Mouse (Mus musculus): Measurements from ENCODE around the gene Hpgds. TPM values are rescaled to one million over a fixed set of nuclear protein-coding genes. Genes with fewer than 3 reads are reported as not detected.

Gene Hpgds
- polyA plus RNA-seq (2015; fragmentation: Nextera tagmentation; extraction: Ambion mirVana) = 2.8 and 3.7 TPM in 2 replicates

- Histone ChIP-seq H3K9me3 (replicated peaks; ENCODE audit: control insufficient read depth, low read length) (no peaks in the 10 kb centered on the region), H3K4me1 (ENCODE audit: control insufficient read depth, low read depth, low read length) (no peaks in the 10 kb centered on the region), H3K27me3 (ENCODE audit: control insufficient read depth, insufficient read depth, low read depth, low read length) (no peaks in the 10 kb centered on the region), H3K4me2 (ENCODE audit: low read depth, low read length) (no peak within 1 kb of the TSS), H3K27ac (ENCODE audit: low read length) (no peak within 1 kb of the TSS), H3K9ac (ENCODE audit: low read depth, low read length) (no peak within 1 kb of the TSS), H3K36me3 (ENCODE audit: control insufficient read depth, insufficient read depth) (no peaks in the 10 kb centered on the region), H3K4me3 (ENCODE audit: low read depth, low read length) (no peak within 1 kb of the TSS)
- ATAC-seq (ENCODE audit: low read depth) = peak; percentile 32; the same call in 1 of the 2 replicates
- WGBS (ENCODE audit: insufficient replicate concordance) = 16% methylated on average over 16 of the region's 16 CpGs
Observed at GRCm38 (mm10) chr6:65144621-65145205, at the start of gene Hpgds. TSS of gene Hpgds (minus strand) at chr6:65144908.

DNA sequence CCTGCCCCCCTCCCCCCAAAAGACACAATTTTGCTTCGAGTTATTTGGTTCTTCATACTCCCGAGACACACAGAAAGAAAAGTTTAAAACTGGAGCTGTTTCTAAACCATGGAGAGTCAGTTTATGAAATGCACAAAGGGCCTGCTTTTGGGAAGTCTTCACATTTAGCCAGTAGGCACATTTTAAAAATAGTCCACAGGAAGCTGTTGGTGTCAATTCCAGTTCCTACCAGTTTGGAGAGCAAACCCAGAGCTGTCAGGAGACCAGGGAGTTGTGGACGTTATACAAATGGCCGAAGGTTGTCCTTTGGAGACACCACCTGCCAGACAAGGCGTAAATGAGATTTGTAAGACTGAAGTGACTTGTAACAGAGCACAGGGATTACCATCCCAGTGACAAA, 20.3 kb upstream of the Hpgds start:
- 23% methylated on average over 5 of the region's 5 CpGs for WGBS (ENCODE audit: insufficient replicate concordance)

DNA sequence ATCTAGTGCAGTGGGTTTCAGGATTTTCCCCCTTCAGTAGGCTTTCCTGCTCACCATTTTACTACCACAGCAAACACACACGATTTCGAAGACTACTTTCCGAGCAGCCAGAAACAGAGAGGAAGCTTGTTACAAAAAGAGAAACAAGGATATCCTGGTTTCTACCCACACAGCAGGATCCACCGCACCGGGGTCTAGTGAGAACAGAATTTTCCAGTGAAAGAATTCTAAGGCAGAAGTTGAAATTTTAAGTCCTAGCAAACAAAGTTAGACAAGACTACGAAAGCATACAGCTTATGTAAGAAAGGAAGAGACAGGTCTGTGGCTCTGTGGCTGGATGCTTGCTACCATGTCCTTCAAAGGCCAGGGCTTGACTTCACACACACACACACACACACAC, 19.4 kb upstream of the Hpgds start:
- 29% methylated on average over 6 of the region's 6 CpGs for WGBS (ENCODE audit: insufficient replicate concordance)
- H3K9ac ChIP-seq (ENCODE audit: low read depth, low read length) = no peak overlapping the region
- H3K4me2 ChIP-seq (ENCODE audit: low read depth, low read length) = no peak overlapping the region
- no peaks in the 10 kb centered on the region for H3K9me3 ChIP-seq (replicated peaks; ENCODE audit: control insufficient read depth, low read length)
- ATAC-seq (ENCODE audit: low read depth) = no peak
- no peak overlapping the region for H3K27ac ChIP-seq (ENCODE audit: low read length)
- H3K4me3 ChIP-seq (ENCODE audit: low read depth, low read length) = no peak overlapping the region
- no peaks in the 10 kb centered on the region for H3K4me1 ChIP-seq (ENCODE audit: control insufficient read depth, low read depth, low read length)
- no peaks in the 10 kb centered on the region for H3K27me3 ChIP-seq (ENCODE audit: control insufficient read depth, insufficient read depth, low read depth, low read length)
- H3K36me3 ChIP-seq (ENCODE audit: control insufficient read depth, insufficient read depth) = no peaks in the 10 kb centered on the region

More for the DNA sequence above, 20.3 kb upstream of the Hpgds start:
- Histone ChIP-seq H3K9me3 (replicated peaks; ENCODE audit: control insufficient read depth, low read length) (no peaks in the 10 kb centered on the region), H3K4me1 (ENCODE audit: control insufficient read depth, low read depth, low read length) (no peaks in the 10 kb centered on the region), H3K36me3 (ENCODE audit: control insufficient read depth, insufficient read depth) (no peaks in the 10 kb centered on the region), H3K9ac (ENCODE audit: low read depth, low read length) (no peak overlapping the region), H3K27ac (ENCODE audit: low read length) (no peak overlapping the region), H3K4me2 (ENCODE audit: low read depth, low read length) (no peak overlapping the region), H3K4me3 (ENCODE audit: low read depth, low read length) (no peak overlapping the region), H3K27me3 (ENCODE audit: control insufficient read depth, insufficient read depth, low read depth, low read length) (no peaks in the 10 kb centered on the region)
- ATAC-seq (ENCODE audit: low read depth) = no peak

DNA sequence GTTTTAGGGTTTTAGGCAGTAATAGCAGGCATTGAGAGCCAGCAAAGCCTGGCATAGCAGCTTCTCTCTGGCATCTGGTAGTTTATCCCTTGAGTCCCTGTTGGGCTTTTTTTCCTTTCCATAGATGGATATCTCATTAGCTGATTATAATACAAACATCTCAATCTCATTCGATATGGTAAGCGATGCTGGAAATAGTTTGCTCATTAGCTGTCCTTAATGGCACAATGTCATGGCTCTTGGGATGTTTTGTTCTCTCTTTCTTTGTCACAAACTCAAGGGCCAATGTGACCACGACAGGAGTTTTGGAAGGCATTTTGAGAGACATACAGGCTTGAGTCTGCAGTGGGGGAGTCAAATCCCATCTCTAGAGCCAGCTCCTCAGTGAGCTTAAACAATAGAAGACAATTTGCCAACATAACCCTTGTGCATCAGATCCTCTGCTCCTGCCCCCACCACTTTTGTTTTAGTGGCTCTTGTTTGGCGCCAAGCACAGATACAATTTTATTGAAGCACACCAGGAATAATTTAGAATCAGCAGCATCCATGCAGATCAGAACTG, 14.8 kb upstream of the Hpgds start:
- 55% methylated on average over 4 of the region's 4 CpGs for WGBS (ENCODE audit: insufficient replicate concordance)

DNA sequence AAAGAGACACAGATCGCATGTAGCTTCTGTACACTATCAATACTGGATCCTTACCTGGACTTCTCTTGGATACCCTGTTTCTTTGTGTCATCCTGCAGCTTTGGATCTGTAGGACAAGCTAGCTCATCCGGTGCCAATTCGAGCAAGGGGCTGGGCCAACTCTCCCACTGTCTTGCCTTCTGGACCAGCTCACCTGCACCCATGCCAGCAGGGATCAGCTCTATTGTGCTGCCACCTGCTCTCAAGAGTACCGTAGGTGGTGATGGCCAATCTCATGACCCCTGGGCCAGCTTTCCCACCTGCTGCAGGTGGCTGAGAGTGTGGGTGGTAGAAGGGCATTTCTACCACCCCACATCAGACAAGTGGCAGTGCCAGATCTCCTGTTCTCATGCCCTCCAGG, 12.3 kb upstream of the Hpgds start:
- no peak overlapping the region for H3K4me2 ChIP-seq (ENCODE audit: low read depth, low read length)
- no peaks in the 10 kb centered on the region for H3K4me1 ChIP-seq (ENCODE audit: control insufficient read depth, low read depth, low read length)
- no peak overlapping the region for H3K9ac ChIP-seq (ENCODE audit: low read depth, low read length)
- H3K27me3 ChIP-seq (ENCODE audit: control insufficient read depth, insufficient read depth, low read depth, low read length) = no peaks in the 10 kb centered on the region
- no peak overlapping the region for H3K27ac ChIP-seq (ENCODE audit: low read length)
- WGBS (ENCODE audit: insufficient replicate concordance) = 75% methylated on average over 4 of the region's 4 CpGs
- no peak overlapping the region for H3K4me3 ChIP-seq (ENCODE audit: low read depth, low read length)
- ATAC-seq (ENCODE audit: low read depth) = no peak
- H3K36me3 ChIP-seq (ENCODE audit: control insufficient read depth, insufficient read depth) = no peaks in the 10 kb centered on the region
- no peaks in the 10 kb centered on the region for H3K9me3 ChIP-seq (replicated peaks; ENCODE audit: control insufficient read depth, low read length)

More for the DNA sequence above, 14.8 kb upstream of the Hpgds start:
- H3K4me2 ChIP-seq (ENCODE audit: low read depth, low read length) = no peak overlapping the region
- no peaks in the 10 kb centered on the region for H3K4me1 ChIP-seq (ENCODE audit: control insufficient read depth, low read depth, low read length)
- H3K36me3 ChIP-seq (ENCODE audit: control insufficient read depth, insufficient read depth) = no peaks in the 10 kb centered on the region
- H3K27ac ChIP-seq (ENCODE audit: low read length) = no peak overlapping the region
- no peaks in the 10 kb centered on the region for H3K9me3 ChIP-seq (replicated peaks; ENCODE audit: control insufficient read depth, low read length)
- no peaks in the 10 kb centered on the region for H3K27me3 ChIP-seq (ENCODE audit: control insufficient read depth, insufficient read depth, low read depth, low read length)
- H3K9ac ChIP-seq (ENCODE audit: low read depth, low read length) = no peak overlapping the region
- H3K4me3 ChIP-seq (ENCODE audit: low read depth, low read length) = no peak overlapping the region
- ATAC-seq (ENCODE audit: low read depth) = no peak

- WGBS (ENCODE audit: insufficient replicate concordance) = 50% methylated on average over 3 of the region's 3 CpGs
- ATAC-seq (ENCODE audit: low read depth) = no peak
- no peak overlapping the region for H3K27ac ChIP-seq (ENCODE audit: low read length)
- H3K4me3 ChIP-seq (ENCODE audit: low read depth, low read length) = no peak overlapping the region
- H3K4me1 ChIP-seq (ENCODE audit: control insufficient read depth, low read depth, low read length) = no peaks in the 10 kb centered on the region
- no peak overlapping the region for H3K9ac ChIP-seq (ENCODE audit: low read depth, low read length)
- no peaks in the 10 kb centered on the region for H3K27me3 ChIP-seq (ENCODE audit: control insufficient read depth, insufficient read depth, low read depth, low read length)
- H3K36me3 ChIP-seq (ENCODE audit: control insufficient read depth, insufficient read depth) = no peaks in the 10 kb centered on the region
- no peaks in the 10 kb centered on the region for H3K9me3 ChIP-seq (replicated peaks; ENCODE audit: control insufficient read depth, low read length)
- H3K4me2 ChIP-seq (ENCODE audit: low read depth, low read length) = no peak overlapping the region
Observed at GRCm38 (mm10) chr6:65153570-65153969, 8.9 kb upstream of the Hpgds start.

- H3K27ac ChIP-seq (ENCODE audit: low read length) = no peak overlapping the region
- no peaks in the 10 kb centered on the region for H3K4me1 ChIP-seq (ENCODE audit: control insufficient read depth, low read depth, low read length)
- WGBS (ENCODE audit: insufficient replicate concordance) = 12% methylated on average over 22 of the region's 22 CpGs
- H3K36me3 ChIP-seq (ENCODE audit: control insufficient read depth, insufficient read depth) = no peaks in the 10 kb centered on the region
- no peaks in the 10 kb centered on the region for H3K27me3 ChIP-seq (ENCODE audit: control insufficient read depth, insufficient read depth, low read depth, low read length)
- H3K9ac ChIP-seq (ENCODE audit: low read depth, low read length) = no peak overlapping the region
- ATAC-seq (ENCODE audit: low read depth) = no peak
- H3K9me3 ChIP-seq (replicated peaks; ENCODE audit: control insufficient read depth, low read length) = no peaks in the 10 kb centered on the region
- no peak overlapping the region for H3K4me2 ChIP-seq (ENCODE audit: low read depth, low read length)
- no peak overlapping the region for H3K4me3 ChIP-seq (ENCODE audit: low read depth, low read length)
Observed at GRCm38 (mm10) chr6:65150703-65151102, 6.0 kb upstream of the Hpgds start.

DNA sequence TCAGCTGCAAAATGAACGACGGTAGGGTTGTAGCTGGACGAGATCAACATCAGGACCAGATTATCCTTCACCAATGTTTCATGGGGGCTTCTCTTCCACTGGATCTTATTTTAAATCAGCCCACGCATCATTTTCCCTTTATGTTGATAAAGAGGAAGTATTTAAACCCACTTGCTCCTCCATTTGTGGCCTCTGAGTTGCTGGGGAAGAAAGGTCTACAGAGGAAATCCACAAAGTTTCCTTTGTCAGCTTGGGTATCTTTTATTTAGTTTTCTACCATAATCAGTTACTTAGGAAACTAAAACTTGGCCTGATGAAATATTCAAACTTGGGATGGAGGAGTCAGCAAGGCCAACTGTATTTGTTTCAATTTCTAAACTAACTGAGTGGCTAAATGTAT, 1.7 kb upstream of the Hpgds start:
- Histone ChIP-seq H3K27me3 (ENCODE audit: control insufficient read depth, insufficient read depth, low read depth, low read length) (no peaks in the 10 kb centered on the region), H3K36me3 (ENCODE audit: control insufficient read depth, insufficient read depth) (no peaks in the 10 kb centered on the region), H3K27ac (ENCODE audit: low read length) (no peak overlapping the region), H3K4me1 (ENCODE audit: control insufficient read depth, low read depth, low read length) (no peaks in the 10 kb centered on the region), H3K9me3 (replicated peaks; ENCODE audit: control insufficient read depth, low read length) (no peaks in the 10 kb centered on the region), H3K4me3 (ENCODE audit: low read depth, low read length) (no peak overlapping the region), H3K4me2 (ENCODE audit: low read depth, low read length) (no peak overlapping the region), H3K9ac (ENCODE audit: low read depth, low read length) (no peak overlapping the region)
- WGBS (ENCODE audit: insufficient replicate concordance) = 32% methylated on average over 4 of the region's 4 CpGs
- ATAC-seq (ENCODE audit: low read depth) = no peak

DNA sequence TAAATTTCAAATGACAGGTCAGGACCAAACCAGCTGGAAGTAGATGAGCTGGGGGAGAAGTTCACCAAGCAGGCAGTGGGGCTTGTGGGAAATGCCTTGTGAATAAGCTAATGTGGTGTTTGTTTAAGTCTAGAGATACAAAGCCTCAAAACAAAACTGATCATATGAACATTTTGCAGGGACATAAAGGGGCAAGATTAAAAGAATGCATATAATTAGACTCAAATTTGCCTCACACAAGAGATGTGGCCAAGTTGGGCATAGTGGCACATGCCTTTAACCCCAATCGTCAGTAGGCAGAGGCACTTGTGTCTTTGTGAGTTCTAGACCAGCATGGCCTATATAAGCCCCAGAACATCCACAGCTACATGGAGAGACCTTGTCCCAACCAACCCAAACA, 2.4 kb downstream of the Hpgds start:
- no peaks in the 10 kb centered on the region for H3K9me3 ChIP-seq (replicated peaks; ENCODE audit: control insufficient read depth, low read length)

More for the DNA sequence above, 2.4 kb downstream of the Hpgds start:
- ATAC-seq (ENCODE audit: low read depth) = no peak
- Histone ChIP-seq H3K4me1 (ENCODE audit: control insufficient read depth, low read depth, low read length) (no peaks in the 10 kb centered on the region), H3K4me3 (ENCODE audit: low read depth, low read length) (no peak overlapping the region), H3K4me2 (ENCODE audit: low read depth, low read length) (no peak overlapping the region), H3K27ac (ENCODE audit: low read length) (no peak overlapping the region), H3K27me3 (ENCODE audit: control insufficient read depth, insufficient read depth, low read depth, low read length) (no peaks in the 10 kb centered on the region), H3K36me3 (ENCODE audit: control insufficient read depth, insufficient read depth) (no peaks in the 10 kb centered on the region), H3K9ac (ENCODE audit: low read depth, low read length) (no peak overlapping the region)
- WGBS (ENCODE audit: insufficient replicate concordance) = 76% methylated on average over 1 of the region's 1 CpGs

Data from liver, embryonic 16.5 days (tissue).